Mouse (Mus musculus): ENCODE results near the gene Gemin7. TPM values are rescaled to one million over a fixed set of nuclear protein-coding genes. Genes with fewer than 3 reads are reported as not detected.

Gene Gemin7
- polyA plus RNA-seq, 1 experiment from 2014 or later: 144 TPM

- Histone ChIP-seq H3K9ac (peak within 1 kb of the TSS; percentile 99), H3K4me1 (peaks cover 25% of the 10 kb centered on the region), H3K36me3 (peaks cover 37% of the 10 kb centered on the region), H3K27me3 (no peaks in the 10 kb centered on the region), H3K4me3 (peak within 1 kb of the TSS; percentile 100), H3K9me3 (no peaks in the 10 kb centered on the region), H3K27ac (peak within 1 kb of the TSS; percentile 81), H3K4me2 (peak within 1 kb of the TSS; percentile 78)
- WGBS: under 1% methylated on average over 57 of the region's 57 CpGs
- peak; percentile 88 for ATAC-seq (ENCODE audit: insufficient number of reproducible peaks, low FRiP score, low TSS enrichment, low read depth)
These were observed 26.6 kb upstream of the Gemin7 start, which contains the start of gene Clasrp for GRCm38 (mm10) chr7:19603849-19604605. Clasrp (minus strand) TSS chr7:19604486.

- Histone ChIP-seq H3K9me3 (no peaks in the 10 kb centered on the region), H3K27ac (no peak overlapping the region), H3K4me2 (peak overlapping the region; percentile 78), H3K4me3 (peak overlapping the region; percentile 100), H3K27me3 (no peaks in the 10 kb centered on the region), H3K9ac (peak overlapping the region; percentile 99), H3K36me3 (peaks cover 46% of the 10 kb centered on the region), H3K4me1 (peaks cover 25% of the 10 kb centered on the region)
- 74% methylated on average over 12 of the region's 12 CpGs for WGBS
- no peak for ATAC-seq (ENCODE audit: insufficient number of reproducible peaks, low FRiP score, low TSS enrichment, low read depth)
These were observed 25.7 kb upstream of the Gemin7 start for GRCm38 (mm10) chr7:19603055-19603454.

- no peak for ATAC-seq (ENCODE audit: insufficient number of reproducible peaks, low FRiP score, low TSS enrichment, low read depth)
- Histone ChIP-seq H3K9me3 (no peaks in the 10 kb centered on the region), H3K4me1 (peaks cover 25% of the 10 kb centered on the region), H3K4me3 (no peak overlapping the region), H3K27me3 (no peaks in the 10 kb centered on the region), H3K4me2 (no peak overlapping the region), H3K9ac (no peak overlapping the region), H3K36me3 (peaks cover 63% of the 10 kb centered on the region), H3K27ac (no peak overlapping the region)
- 63% methylated on average over 5 of the region's 5 CpGs for WGBS
These were observed 23.2 kb upstream of the Gemin7 start for GRCm38 (mm10) chr7:19600562-19600961.

- no peak overlapping the region for H3K9ac ChIP-seq
- no peaks in the 10 kb centered on the region for H3K4me1 ChIP-seq
- ATAC-seq (ENCODE audit: insufficient number of reproducible peaks, low FRiP score, low TSS enrichment, low read depth): no peak
- H3K27me3 ChIP-seq: no peaks in the 10 kb centered on the region
- no peak overlapping the region for H3K4me3 ChIP-seq
- no peak overlapping the region for H3K4me2 ChIP-seq
- peaks cover 91% of the 10 kb centered on the region for H3K36me3 ChIP-seq
- WGBS: 90% methylated on average over 10 of the region's 10 CpGs
- no peaks in the 10 kb centered on the region for H3K9me3 ChIP-seq
- no peak overlapping the region for H3K27ac ChIP-seq
These were observed 15.8 kb upstream of the Gemin7 start for GRCm38 (mm10) chr7:19593061-19593730.

- 64% methylated on average over 3 of the region's 3 CpGs for WGBS
- 0 out of 2 replicates have a peak, but pooled peaks cover 4% of the 10 kb centered on the region for H3K4me1 ChIP-seq
- H3K9me3 ChIP-seq: no peaks in the 10 kb centered on the region
- H3K27me3 ChIP-seq: no peaks in the 10 kb centered on the region
- H3K4me3 ChIP-seq: no peak overlapping the region
- no peak; the same call in 1 of the 2 replicates for ATAC-seq (ENCODE audit: insufficient number of reproducible peaks, low FRiP score, low TSS enrichment, low read depth)
- H3K36me3 ChIP-seq: peaks cover 99% of the 10 kb centered on the region
- H3K9ac ChIP-seq: no peak overlapping the region
- no peak overlapping the region for H3K4me2 ChIP-seq
- H3K27ac ChIP-seq: no peak overlapping the region
These were observed 12.5 kb upstream of the Gemin7 start for GRCm38 (mm10) chr7:19589917-19590316.

GRCm38 (mm10) chr7:19589207-19589606 lies 11.8 kb upstream of the Gemin7 start:
- H3K9ac ChIP-seq: no peak overlapping the region
- 0 out of 2 replicates have a peak, but pooled peaks cover 4% of the 10 kb centered on the region for H3K4me1 ChIP-seq
- no peak overlapping the region for H3K4me2 ChIP-seq
- no peaks in the 10 kb centered on the region for H3K27me3 ChIP-seq
- 56% methylated on average over 3 of the region's 3 CpGs for WGBS
- H3K27ac ChIP-seq: no peak overlapping the region
- H3K9me3 ChIP-seq: no peaks in the 10 kb centered on the region
- ATAC-seq (ENCODE audit: insufficient number of reproducible peaks, low FRiP score, low TSS enrichment, low read depth): no peak
- peaks cover 100% of the 10 kb centered on the region for H3K36me3 ChIP-seq
- H3K4me3 ChIP-seq: no peak overlapping the region

GRCm38 (mm10) chr7:19586269-19586668 lies 8.9 kb upstream of the Gemin7 start:
- Histone ChIP-seq H3K27ac (no peak overlapping the region), H3K27me3 (no peaks in the 10 kb centered on the region), H3K9me3 (no peaks in the 10 kb centered on the region), H3K4me1 (0 out of 2 replicates have a peak, but pooled peaks cover 4% of the 10 kb centered on the region), H3K4me2 (no peak overlapping the region), H3K36me3 (peaks cover 96% of the 10 kb centered on the region), H3K9ac (no peak overlapping the region), H3K4me3 (no peak overlapping the region)
- 79% methylated on average over 46 of the region's 46 CpGs for WGBS
- ATAC-seq (ENCODE audit: insufficient number of reproducible peaks, low FRiP score, low TSS enrichment, low read depth): no peak

GRCm38 (mm10) chr7:19580634-19581033 lies 3.2 kb upstream of the Gemin7 start:
- 57% methylated on average over 8 of the region's 8 CpGs for WGBS
- H3K27ac ChIP-seq: no peak overlapping the region
- no peak overlapping the region for H3K4me2 ChIP-seq
- no peak overlapping the region for H3K4me3 ChIP-seq
- no peak overlapping the region for H3K9ac ChIP-seq
- peaks cover 20% of the 10 kb centered on the region for H3K4me1 ChIP-seq
- peaks cover 32% of the 10 kb centered on the region for H3K27me3 ChIP-seq
- H3K36me3 ChIP-seq: peaks cover 52% of the 10 kb centered on the region
- ATAC-seq (ENCODE audit: insufficient number of reproducible peaks, low FRiP score, low TSS enrichment, low read depth): no peak
- no peaks in the 10 kb centered on the region for H3K9me3 ChIP-seq

GRCm38 (mm10) chr7:19579751-19580150 lies 2.4 kb upstream of the Gemin7 start:
- no peak overlapping the region for H3K4me3 ChIP-seq
- no peak overlapping the region for H3K9ac ChIP-seq
- H3K4me1 ChIP-seq: peaks cover 20% of the 10 kb centered on the region
- no peak for ATAC-seq (ENCODE audit: insufficient number of reproducible peaks, low FRiP score, low TSS enrichment, low read depth)
- H3K36me3 ChIP-seq: peaks cover 44% of the 10 kb centered on the region
- peaks cover 35% of the 10 kb centered on the region for H3K27me3 ChIP-seq
- H3K4me2 ChIP-seq: no peak overlapping the region
- H3K27ac ChIP-seq: no peak overlapping the region
- 80% methylated on average over 10 of the region's 10 CpGs for WGBS
- no peaks in the 10 kb centered on the region for H3K9me3 ChIP-seq

- peaks cover 35% of the 10 kb centered on the region for H3K27me3 ChIP-seq
- WGBS: 55% methylated on average over 4 of the region's 4 CpGs
- H3K4me2 ChIP-seq: no peak overlapping the region; the same call in 1 of the 2 replicates
These were observed 1.0 kb upstream of the Gemin7 start for GRCm38 (mm10) chr7:19578436-19578835.

GRCm38 (mm10) chr7:19577877-19578414 lies 551 bp upstream of the Gemin7 start:
- H3K9me3 ChIP-seq: no peaks in the 10 kb centered on the region
- peaks cover 29% of the 10 kb centered on the region for H3K36me3 ChIP-seq
- H3K4me3 ChIP-seq: peak overlapping the region; percentile 42
- peak overlapping the region; percentile 90 for H3K4me2 ChIP-seq
- H3K27ac ChIP-seq: no peak overlapping the region
- peaks cover 26% of the 10 kb centered on the region for H3K4me1 ChIP-seq
- 22% methylated on average over 10 of the region's 10 CpGs for WGBS
- ATAC-seq (ENCODE audit: insufficient number of reproducible peaks, low FRiP score, low TSS enrichment, low read depth): no peak
- peaks cover 35% of the 10 kb centered on the region for H3K27me3 ChIP-seq
- H3K9ac ChIP-seq: peak overlapping the region; percentile 40; the same call in 1 of the 2 replicates

More at GRCm38 (mm10) chr7:19578436-19578835, 1.0 kb upstream of the Gemin7 start:
- H3K4me1 ChIP-seq: peaks cover 26% of the 10 kb centered on the region
- no peaks in the 10 kb centered on the region for H3K9me3 ChIP-seq
- ATAC-seq (ENCODE audit: insufficient number of reproducible peaks, low FRiP score, low TSS enrichment, low read depth): no peak
- H3K36me3 ChIP-seq: peaks cover 30% of the 10 kb centered on the region
- no peak overlapping the region for H3K27ac ChIP-seq
- H3K9ac ChIP-seq: no peak overlapping the region
- 0 out of 2 replicates have a peak overlapping the region, but pooled peaks have one; percentile 42 for H3K4me3 ChIP-seq

GRCm38 (mm10) chr7:19575559-19575958 lies 1.8 kb downstream of the Gemin7 start:
- no peak overlapping the region for H3K4me3 ChIP-seq
- 72% methylated on average over 3 of the region's 3 CpGs for WGBS
- no peaks in the 10 kb centered on the region for H3K9me3 ChIP-seq
- H3K4me1 ChIP-seq: peaks cover 37% of the 10 kb centered on the region
- peaks cover 35% of the 10 kb centered on the region for H3K27me3 ChIP-seq
- H3K27ac ChIP-seq: no peak overlapping the region
- ATAC-seq (ENCODE audit: insufficient number of reproducible peaks, low FRiP score, low TSS enrichment, low read depth): no peak
- H3K9ac ChIP-seq: no peak overlapping the region
- H3K36me3 ChIP-seq: peaks cover 10% of the 10 kb centered on the region
- H3K4me2 ChIP-seq: no peak overlapping the region

Data from limb, embryonic 15.5 days (tissue).